Mouse (Mus musculus) limb, embryonic 13.5 days (tissue): ENCODE data around the gene Phospho1. TPM values are rescaled to one million over a fixed set of nuclear protein-coding genes. Genes with fewer than 3 reads are reported as not detected.
A peak's percentile ranks its signal among the peaks of the same experiment; 100 is the strongest.
"Not testable (repeated sequence)": the region's sequence is repeated elsewhere in the genome, so short reads cannot be mapped to it uniquely, and the experiment has no call there.

Source experiments
- ATAC-seq: fragments of 200-750 bp; cut with Nextera tagmentation; 2 replicates; pipeline ENCODE4 v1.8.0; 2017; ENCODE audit warnings: low read depth, moderate number of reproducible peaks, moderate TSS enrichment; ENCODE audit not compliant: low FRiP score
- H3K27ac ChIP-seq: fragments of 300-500 bp; sonication (generic); 2 replicates; pipeline ENCODE4 v1.5.1; 2015; ENCODE audit warnings: inconsistent platforms, mild to moderate bottlenecking, moderate library complexity
- H3K27me3 ChIP-seq: fragments of 300-500 bp; sonication (generic); 2 replicates; pipeline ENCODE4 v1.6.1; 2015; ENCODE audit warnings: mild to moderate bottlenecking, inconsistent platforms
- H3K36me3 ChIP-seq: fragments of 300-500 bp; sonication (generic); 2 replicates; pipeline ENCODE4 v1.6.1; 2015; ENCODE audit warnings: inconsistent platforms, mild to moderate bottlenecking, moderate library complexity
- H3K4me1 ChIP-seq: fragments of 300-500 bp; sonication (generic); 2 replicates; pipeline ENCODE4 v1.6.1; 2015; ENCODE audit warnings: inconsistent platforms
- H3K4me2 ChIP-seq: fragments of 300-500 bp; sonication (generic); replicated peaks from 2 replicates; pipeline ENCODE4 v1.6.1; 2015; ENCODE audit warnings: inconsistent platforms, mild to moderate bottlenecking, moderate library complexity
- H3K4me3 ChIP-seq: fragments of 300-500 bp; sonication (generic); 2 replicates; pipeline ENCODE4 v1.5.1; 2015; ENCODE audit warnings: moderate library complexity, mild to moderate bottlenecking, inconsistent platforms
- H3K9ac ChIP-seq: fragments of 300-500 bp; sonication (generic); 2 replicates; pipeline ENCODE4 v1.6.1; 2015; ENCODE audit warnings: mild to moderate bottlenecking, inconsistent platforms
- H3K9me3 ChIP-seq: fragments of 300-500 bp; sonication (generic); 2 replicates; pipeline ENCODE4 v1.6.1; 2016; ENCODE audit warnings: inconsistent platforms
- WGBS: fragments of 180-500 bp; shearing (Covaris S2); methylation state at CpG from one replicate; pipeline ENCODE4 v1.1.7; 2015; 5-methylcytosine and 5-hydroxymethylcytosine counted together
- polyA plus RNA-seq: library from polyadenylated mRNA; unstranded; fragments of >200 nt; fragmentation: Nextera tagmentation; extraction: Ambion mirVana; gene quantifications from 2 replicates; pipeline ENCODE4 v1.2.1, GENCODE M21; 2015

Gene Phospho1
- polyA plus RNA-seq, 1 experiment from 2014 or later = 0.89 TPM

GRCm38 (mm10) chr11:95857306-95857705 is 33.0 kb downstream of the Phospho1 start:
- H3K9ac ChIP-seq = no peak overlapping the region
- H3K4me1 ChIP-seq = peaks cover 12% of the 10 kb centered on the region; the same call in 1 of the 2 replicates
- H3K4me3 ChIP-seq = no peak overlapping the region
- no peak for ATAC-seq
- H3K27me3 ChIP-seq = no peaks in the 10 kb centered on the region
- H3K4me2 ChIP-seq = no peak overlapping the region
- H3K27ac ChIP-seq = no peak overlapping the region
- WGBS = 79% methylated on average over 4 of the region's 4 CpGs
- H3K9me3 ChIP-seq = no peaks in the 10 kb centered on the region
- no peaks in the 10 kb centered on the region for H3K36me3 ChIP-seq

- WGBS = 21% methylated on average over 21 of the region's 21 CpGs
- Histone ChIP-seq H3K36me3 (no peaks in the 10 kb centered on the region), H3K4me1 (peaks cover 12% of the 10 kb centered on the region; the same call in 1 of the 2 replicates), H3K4me3 (peak overlapping the region; percentile 74), H3K27ac (peak overlapping the region; percentile 87), H3K9ac (peak overlapping the region; percentile 75), H3K9me3 (no peaks in the 10 kb centered on the region), H3K27me3 (no peaks in the 10 kb centered on the region), H3K4me2 (peak overlapping the region; percentile 67)
- no peak for ATAC-seq
Measured at GRCm38 (mm10) chr11:95857716-95858527, 33.6 kb downstream of the Phospho1 start.

- H3K4me3 ChIP-seq = peak overlapping the region; percentile 74
- H3K27me3 ChIP-seq = no peaks in the 10 kb centered on the region
- peak overlapping the region; percentile 87 for H3K27ac ChIP-seq
- H3K9me3 ChIP-seq = no peaks in the 10 kb centered on the region
- WGBS = under 1% methylated on average over 58 of the region's 58 CpGs
- H3K4me1 ChIP-seq = peaks cover 12% of the 10 kb centered on the region; the same call in 1 of the 2 replicates
- peak overlapping the region; percentile 67 for H3K4me2 ChIP-seq
- H3K9ac ChIP-seq = peak overlapping the region; percentile 75
- peak; percentile 99 for ATAC-seq
- H3K36me3 ChIP-seq = no peaks in the 10 kb centered on the region
Measured at GRCm38 (mm10) chr11:95858528-95859467, 34.5 kb downstream of the Phospho1 start.

- WGBS = under 1% methylated on average over 35 of the region's 35 CpGs
- Histone ChIP-seq H3K9me3 (no peaks in the 10 kb centered on the region), H3K9ac (peak overlapping the region; percentile 74), H3K4me3 (peak overlapping the region; percentile 74), H3K4me2 (peak overlapping the region; percentile 67), H3K4me1 (peaks cover 12% of the 10 kb centered on the region; the same call in 1 of the 2 replicates), H3K27ac (peak overlapping the region; percentile 87), H3K36me3 (no peaks in the 10 kb centered on the region), H3K27me3 (no peaks in the 10 kb centered on the region)
- peak; percentile 55; the same call in 1 of the 2 replicates for ATAC-seq
Measured at GRCm38 (mm10) chr11:95859468-95859855, 35.2 kb downstream of the Phospho1 start.

GRCm38 (mm10) chr11:95860071-95860490 is 35.8 kb downstream of the Phospho1 start:
- H3K36me3 ChIP-seq = no peaks in the 10 kb centered on the region
- H3K9me3 ChIP-seq = no peaks in the 10 kb centered on the region
- WGBS = 37% methylated on average over 3 of the region's 3 CpGs
- H3K4me2 ChIP-seq = peak overlapping the region; percentile 67
- ATAC-seq = no peak
- H3K4me3 ChIP-seq = peak overlapping the region; percentile 74
- H3K27ac ChIP-seq = 0 out of 2 replicates have a peak overlapping the region, but pooled peaks have one; percentile 87
- no peaks in the 10 kb centered on the region for H3K27me3 ChIP-seq
- peaks cover 12% of the 10 kb centered on the region; the same call in 1 of the 2 replicates for H3K4me1 ChIP-seq
- peak overlapping the region; percentile 74 for H3K9ac ChIP-seq

GRCm38 (mm10) chr11:95861397-95861796 is 37.1 kb downstream of the Phospho1 start:
- ATAC-seq = no peak
- H3K27me3 ChIP-seq = no peaks in the 10 kb centered on the region
- H3K4me1 ChIP-seq = peaks cover 12% of the 10 kb centered on the region; the same call in 1 of the 2 replicates
- no peak overlapping the region for H3K4me3 ChIP-seq
- no peaks in the 10 kb centered on the region for H3K9me3 ChIP-seq
- WGBS = 96% methylated on average over 8 of the region's 8 CpGs
- H3K27ac ChIP-seq = no peak overlapping the region
- no peak overlapping the region for H3K9ac ChIP-seq
- H3K4me2 ChIP-seq = no peak overlapping the region
- no peaks in the 10 kb centered on the region for H3K36me3 ChIP-seq

- WGBS = 71% methylated on average over 4 of the region's 4 CpGs
- no peak for ATAC-seq
- no peak overlapping the region for H3K4me3 ChIP-seq
- no peaks in the 10 kb centered on the region for H3K9me3 ChIP-seq
- no peaks in the 10 kb centered on the region for H3K36me3 ChIP-seq
- H3K4me1 ChIP-seq = no peaks in the 10 kb centered on the region
- no peak overlapping the region for H3K4me2 ChIP-seq
- no peaks in the 10 kb centered on the region for H3K27me3 ChIP-seq
- H3K9ac ChIP-seq = no peak overlapping the region
- no peak overlapping the region for H3K27ac ChIP-seq
Measured at GRCm38 (mm10) chr11:95869442-95869841, 45.1 kb downstream of the Phospho1 start.

GRCm38 (mm10) chr11:95869918-95870470 is 45.7 kb downstream of the Phospho1 start:
- no peaks in the 10 kb centered on the region for H3K36me3 ChIP-seq
- H3K27me3 ChIP-seq = no peaks in the 10 kb centered on the region
- no peak for ATAC-seq
- no peak overlapping the region for H3K4me3 ChIP-seq
- H3K4me1 ChIP-seq = no peaks in the 10 kb centered on the region
- no peak overlapping the region for H3K4me2 ChIP-seq
- no peak overlapping the region for H3K9ac ChIP-seq
- WGBS = 69% methylated on average over 6 of the region's 6 CpGs
- H3K9me3 ChIP-seq = no peaks in the 10 kb centered on the region
- no peak overlapping the region for H3K27ac ChIP-seq

- no peaks in the 10 kb centered on the region for H3K27me3 ChIP-seq
- no peak overlapping the region for H3K9ac ChIP-seq
- H3K27ac ChIP-seq = no peak overlapping the region
- H3K4me1 ChIP-seq = no peaks in the 10 kb centered on the region
- 27% methylated on average over 9 of the region's 9 CpGs for WGBS
- no peaks in the 10 kb centered on the region for H3K36me3 ChIP-seq
- no peak for ATAC-seq
- H3K4me2 ChIP-seq = peak overlapping the region; percentile 22; the same call in 1 of the 2 replicates
- no peaks in the 10 kb centered on the region for H3K9me3 ChIP-seq
- no peak overlapping the region for H3K4me3 ChIP-seq
Measured at GRCm38 (mm10) chr11:95875804-95876203, 51.5 kb downstream of the Phospho1 start.

- no peak overlapping the region for H3K4me3 ChIP-seq
- H3K9me3 ChIP-seq = no peaks in the 10 kb centered on the region
Measured at GRCm38 (mm10) chr11:95876296-95876695, 52.0 kb downstream of the Phospho1 start.

GRCm38 (mm10) chr11:95879861-95880260 is 55.6 kb downstream of the Phospho1 start:
- H3K27ac ChIP-seq, H3K9ac ChIP-seq, H3K9me3 ChIP-seq, H3K4me2 ChIP-seq, H3K4me1 ChIP-seq, H3K36me3 ChIP-seq, H3K4me3 ChIP-seq, ATAC-seq: not testable (repeated sequence)
- 78% methylated on average over 2 of the region's 2 CpGs for WGBS
- peaks cover 21% of the 10 kb centered on the region; the same call in 1 of the 2 replicates for H3K27me3 ChIP-seq

More at GRCm38 (mm10) chr11:95876296-95876695, 52.0 kb downstream of the Phospho1 start:
- no peak overlapping the region for H3K9ac ChIP-seq
- ATAC-seq = no peak
- no peak overlapping the region for H3K27ac ChIP-seq
- WGBS = 22% methylated on average over 7 of the region's 7 CpGs
- H3K36me3 ChIP-seq = no peaks in the 10 kb centered on the region
- no peaks in the 10 kb centered on the region for H3K4me1 ChIP-seq
- H3K4me2 ChIP-seq = 0 out of 2 replicates have a peak overlapping the region, but pooled peaks have one; percentile 22
- peaks cover 4% of the 10 kb centered on the region; the same call in 1 of the 2 replicates for H3K27me3 ChIP-seq
